Mouse (Mus musculus) left cerebral cortex, postnatal 25 days (tissue): ENCODE data around the gene Crtc3. TPM values are rescaled to one million over a fixed set of nuclear protein-coding genes. Genes with fewer than 3 reads are reported as not detected.

ENCODE experiments used
- DNase-seq, 2 experiments: peaks; one replicate each; pipeline ENCODE4 v3.0.0; 2022; ENCODE audit warnings: low spot score in 2 of 2, mixed read lengths in 1 of 2
- intact Hi-C: fragments of 180-260 bp; cut with DNase I; formaldehyde crosslinking; loops from one replicate; pipeline ENCODE4 v1.15.1; 2025
- total RNA-seq, 2 experiments: library from RNA; stranded (reverse); gene quantifications; 2 replicates each; pipeline ENCODE4 v1.2.3; 2021

Gene Crtc3
- total RNA-seq, 2 experiments from 2014 or later: 12.7 to 13.4 TPM

- no peak for DNase-seq
- intact Hi-C loops: no loop called here
Measured at GRCm38 (mm10) chr7:80646093-80647025, 42.3 kb downstream of the Crtc3 start.

DNA sequence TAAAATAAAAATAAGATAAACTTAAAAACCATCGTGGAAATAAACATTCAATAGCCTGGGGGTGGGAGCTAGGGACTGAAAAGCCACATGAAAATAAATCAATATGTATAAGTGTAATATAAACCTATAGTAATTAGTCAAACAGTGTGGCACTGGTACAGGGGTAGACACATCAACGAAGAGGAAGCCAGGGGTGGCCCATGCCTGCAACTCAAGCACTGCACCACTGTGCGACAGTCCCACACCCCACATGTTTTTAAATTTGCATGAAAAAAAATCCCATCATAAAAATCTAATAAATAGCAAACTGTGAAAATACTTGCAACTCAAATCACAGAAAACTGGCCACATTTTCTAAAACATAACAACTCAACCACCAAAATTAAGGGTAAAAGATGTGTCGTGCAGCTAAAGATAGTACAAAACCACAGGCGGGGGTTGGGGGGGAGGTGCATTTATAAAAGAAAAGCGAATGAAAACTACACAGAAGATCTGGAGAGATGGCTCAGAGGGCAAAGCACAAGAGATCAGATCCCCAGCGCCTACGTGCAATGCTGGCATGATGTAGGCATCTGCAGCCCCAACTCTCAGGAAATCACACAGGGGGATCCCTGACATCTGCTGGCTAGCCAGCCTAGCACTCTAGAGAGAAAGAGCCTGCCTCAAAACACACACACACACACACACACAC is 45.6 kb downstream of the Crtc3 start:
- DNase-seq: no peak
- intact Hi-C loops: no loop called here

DNA sequence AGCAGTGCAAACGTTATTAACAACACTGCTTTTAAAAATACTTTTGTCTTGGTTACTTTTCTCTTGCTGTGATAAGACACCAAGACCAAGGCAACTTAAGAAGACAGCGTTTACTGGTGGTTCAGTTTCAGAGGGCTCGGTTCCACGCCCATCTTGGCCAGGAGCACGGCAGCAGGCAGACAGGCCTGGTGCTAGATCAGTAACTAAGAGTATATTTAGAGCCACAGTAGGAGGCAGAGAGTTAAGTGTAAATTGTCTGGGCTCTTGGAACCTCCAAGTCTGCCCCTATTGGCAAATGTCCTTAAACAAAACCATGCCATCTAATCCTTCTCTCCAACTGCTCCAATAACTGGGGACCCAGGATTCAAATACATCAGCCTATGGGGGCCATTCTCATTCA is 46.1 kb downstream of the Crtc3 start:
- peak in 1 of 2 experiments; percentile 22 for DNase-seq
- intact Hi-C loops: no loop called here

- intact Hi-C loops: no loop called here
- no peak for DNase-seq
Measured at GRCm38 (mm10) chr7:80641899-80642298, 46.8 kb downstream of the Crtc3 start.

DNA sequence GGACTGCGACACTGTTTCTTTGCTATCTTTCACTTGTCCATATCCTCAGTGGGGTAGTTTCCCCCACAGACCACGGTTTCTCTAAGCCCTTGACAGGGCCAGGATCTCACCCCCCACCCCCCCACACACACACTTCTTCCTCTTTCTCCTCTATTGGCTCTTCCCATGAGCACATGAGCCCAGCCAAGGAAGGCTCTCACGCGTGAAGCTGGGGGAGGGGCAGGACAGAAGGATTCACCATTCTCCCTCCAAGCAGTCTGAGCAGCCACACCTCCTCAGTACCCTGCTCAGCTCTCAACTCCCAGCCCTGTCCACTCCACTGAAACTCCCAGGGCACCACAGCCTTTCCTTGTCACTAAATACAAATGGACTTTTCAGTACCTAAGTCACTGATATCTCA is 47.2 kb downstream of the Crtc3 start:
- no peak for DNase-seq
- intact Hi-C loops: no loop called here

DNA sequence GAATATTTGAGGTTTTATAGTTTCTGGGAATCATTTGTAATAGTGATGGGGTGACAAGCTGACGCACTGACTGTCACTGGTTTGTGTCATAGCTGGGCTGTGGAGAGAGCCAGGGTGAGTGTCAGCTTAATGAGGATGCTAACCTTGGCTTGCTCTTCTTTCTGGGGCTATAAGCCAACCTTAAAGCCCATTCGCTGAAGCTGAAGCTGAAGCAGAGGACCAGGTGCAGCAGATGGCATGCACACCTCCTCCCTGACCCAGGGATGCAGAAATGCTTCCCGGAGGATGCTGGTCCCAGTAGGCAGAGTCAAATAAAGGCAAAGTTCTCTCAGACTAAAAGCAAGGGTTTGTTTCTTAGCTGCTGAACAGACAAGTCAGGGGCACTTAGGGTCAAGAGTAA is 48.7 kb downstream of the Crtc3 start:
- DNase-seq: no peak
- intact Hi-C loops: no loop called here

GRCm38 (mm10) chr7:80638460-80638859 is 50.2 kb downstream of the Crtc3 start:
- intact Hi-C loops: no loop called here
- DNase-seq: no peak

- intact Hi-C loops: no loop called here
- peak in 1 of 2 experiments; percentile 61 for DNase-seq
Measured at GRCm38 (mm10) chr7:80636953-80637800, 51.5 kb downstream of the Crtc3 start.

GRCm38 (mm10) chr7:80636288-80636952 is 52.3 kb downstream of the Crtc3 start:
- intact Hi-C loops: no loop called here
- DNase-seq: no peak

- DNase-seq: no peak
- intact Hi-C loops: no loop called here
Measured at GRCm38 (mm10) chr7:80635866-80636265, 52.8 kb downstream of the Crtc3 start.

- intact Hi-C loops: no loop called here
- DNase-seq: no peak
Measured at GRCm38 (mm10) chr7:80634741-80635140, 53.9 kb downstream of the Crtc3 start.

DNA sequence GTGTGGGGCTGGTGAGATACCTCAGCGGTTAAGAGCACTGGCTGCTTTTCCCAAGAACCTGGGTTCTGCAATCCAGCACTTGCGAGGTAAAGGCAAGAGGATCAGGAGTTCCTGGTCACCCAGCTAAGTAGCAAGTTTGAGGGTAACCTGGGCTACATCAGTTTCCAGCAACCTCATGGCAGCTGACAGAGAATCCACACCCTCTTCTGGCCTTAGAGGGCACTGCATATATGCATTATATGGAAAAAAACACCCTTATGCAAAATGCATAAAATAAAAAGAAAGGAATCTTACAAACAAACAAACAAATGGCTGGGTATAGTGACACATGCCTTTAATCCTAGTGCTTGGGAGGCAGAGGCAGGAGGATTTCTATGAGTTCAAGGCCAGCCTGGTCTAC is 55.0 kb downstream of the Crtc3 start:
- no peak for DNase-seq
- intact Hi-C loops: no loop called here

DNA sequence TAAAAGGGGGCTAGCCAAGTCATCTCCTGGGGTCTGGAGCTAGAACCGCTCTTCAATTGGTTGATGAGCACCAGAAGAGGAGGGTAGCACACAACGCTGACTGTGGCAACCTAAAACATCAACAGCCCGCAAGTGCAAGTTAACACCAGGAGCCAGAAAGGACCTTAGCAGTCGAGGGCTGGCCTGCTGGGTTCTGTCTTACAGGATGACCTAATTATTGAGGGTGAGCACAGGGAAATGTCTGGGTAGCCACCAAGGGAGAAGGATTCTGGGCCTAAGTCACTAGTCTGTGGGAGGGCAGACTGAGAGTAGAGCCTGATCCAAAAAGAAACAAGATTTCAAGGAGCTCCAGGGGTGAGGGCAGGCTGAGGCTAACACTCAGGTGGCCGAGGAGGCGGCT is 56.7 kb downstream of the Crtc3 start:
- intact Hi-C loops: no loop called here

GRCm38 (mm10) chr7:80631405-80631804 is 57.3 kb downstream of the Crtc3 start:
- intact Hi-C loops: no loop called here
- DNase-seq: no peak

More for the DNA sequence above, 56.7 kb downstream of the Crtc3 start:
- no peak for DNase-seq

GRCm38 (mm10) chr7:80629369-80629768 is 59.3 kb downstream of the Crtc3 start:
- intact Hi-C loops: no loop called here

DNA sequence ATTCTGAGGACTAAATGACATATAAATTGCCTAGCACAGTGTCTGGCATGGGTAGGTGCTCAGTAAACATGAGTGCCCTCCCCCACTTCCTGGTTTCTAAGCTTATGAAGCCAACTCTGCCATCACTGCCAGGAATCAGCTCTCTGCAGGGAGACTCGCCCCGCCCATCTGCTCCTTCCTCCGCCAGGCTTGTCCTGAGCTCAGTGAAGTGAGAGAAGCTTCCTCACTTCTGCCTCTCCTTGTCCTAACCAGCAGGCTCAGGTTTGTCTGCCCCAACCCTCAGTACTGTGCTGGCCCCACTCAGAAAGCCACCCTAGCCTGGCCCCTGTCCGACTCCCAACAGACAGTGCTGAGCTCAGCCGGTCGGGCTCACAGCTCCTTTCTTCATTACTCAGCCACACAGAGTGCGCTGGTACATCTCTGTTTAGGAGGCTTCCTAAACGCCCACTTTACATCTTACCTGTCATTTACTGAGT is 59.9 kb downstream of the Crtc3 start:
- peak; percentile 45 to 69 for DNase-seq
- intact Hi-C loops: no loop called here

More at GRCm38 (mm10) chr7:80629369-80629768, 59.3 kb downstream of the Crtc3 start:
- DNase-seq: no peak

DNA sequence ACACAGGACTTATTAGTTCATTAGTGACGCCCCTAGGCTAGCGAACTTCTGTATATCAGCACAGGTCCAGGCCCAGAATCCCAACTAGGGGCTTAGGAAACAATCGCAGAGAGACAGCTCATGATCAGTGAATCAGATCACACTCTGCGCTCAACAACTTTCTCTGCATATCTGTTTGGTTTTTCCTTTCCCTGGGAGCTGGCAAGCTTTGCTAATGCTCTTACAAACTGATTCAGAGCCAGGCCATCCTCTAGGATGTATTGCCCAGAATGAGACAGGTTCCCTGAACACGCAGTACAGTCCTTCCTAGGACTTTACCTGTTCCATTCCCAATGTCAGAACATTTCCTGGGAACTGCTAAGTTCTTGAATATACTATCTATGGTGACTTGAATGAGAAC is 61.7 kb downstream of the Crtc3 start:
- intact Hi-C loops: no loop called here
- no peak for DNase-seq

DNA sequence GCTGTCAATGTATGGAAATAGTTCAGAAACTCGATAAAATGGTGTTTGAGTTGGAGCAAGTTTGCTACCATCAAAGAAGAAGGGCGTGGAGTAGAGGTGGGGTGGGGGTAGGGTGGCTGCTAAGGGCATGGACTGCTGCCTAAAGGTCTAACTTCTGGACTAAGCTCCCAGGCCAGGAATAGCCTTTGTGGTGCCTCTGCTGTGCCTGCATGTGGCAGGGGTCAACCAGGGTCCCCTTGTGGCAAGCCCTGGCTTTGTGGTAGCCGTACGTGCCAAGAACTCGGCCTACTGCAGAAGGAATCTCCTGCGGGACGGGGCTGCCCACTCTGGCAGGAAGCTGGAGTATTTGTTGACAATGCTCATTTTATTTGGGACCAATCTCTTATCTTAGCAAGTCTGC is 62.8 kb downstream of the Crtc3 start:
- intact Hi-C loops: no loop called here
- no peak for DNase-seq

GRCm38 (mm10) chr7:80623276-80623675 is 65.4 kb downstream of the Crtc3 start:
- intact Hi-C loops: no loop called here
- DNase-seq: no peak
